Mouse (Mus musculus) gastrocnemius, postnatal 36 days (tissue): ENCODE measurements around the gene Tcp11l1. TPM values are rescaled to one million over a fixed set of nuclear protein-coding genes. Genes with fewer than 3 reads are reported as not detected.

Experiments used
- DNase-seq, 2 experiments: peaks; one replicate each; pipeline ENCODE4 v3.0.0; 2022
- intact Hi-C: fragments of 180-260 bp; cut with DNase I; formaldehyde crosslinking; loops from one replicate; pipeline ENCODE4 v1.15.1; 2025
- total RNA-seq, 2 experiments: library from RNA; stranded (reverse); gene quantifications; 2 replicates each; pipeline ENCODE4 v1.2.3; 2021

The Tcp11l1 gene
- total RNA-seq, 2 experiments from 2014 or later, result 7.3 to 7.4 TPM

- intact Hi-C loops, result no loop called here
- no peak for DNase-seq
These were observed 95.8 kb downstream of the Tcp11l1 start for GRCm38 (mm10) chr2:104615985-104616711.

- DNase-seq, result no peak
- intact Hi-C loops, result no loop called here
These were observed 97.2 kb downstream of the Tcp11l1 start for GRCm38 (mm10) chr2:104614786-104615185.

Other genes with a start within 250 kb of the Tcp11l1 start
- gene Hipk3, start 217.7 kb downstream of the Tcp11l1 start, total RNA-seq, result 100 to 1,000 TPM; 200 to 217 TPM
- gene Cstf3, start 121.6 kb downstream of the Tcp11l1 start, total RNA-seq, result 1 to 10 TPM; 7.7 to 9.4 TPM
- not detected for gene Pin1rt1, start 4.2 kb upstream of the Tcp11l1 start, total RNA-seq
- 1 to 10 TPM; 1.4 to 1.7 TPM for gene Depdc7, start 30.7 kb upstream of the Tcp11l1 start, total RNA-seq
- gene Qser1, start 104.6 kb upstream of the Tcp11l1 start, total RNA-seq, result 10 to 100 TPM; 50.3 to 58.0 TPM
- under 1 TPM in 1 of 2 experiments, not detected in 1; 0.25 TPM for gene Prrg4, start 137.7 kb upstream of the Tcp11l1 start, total RNA-seq
- 1 to 10 TPM; 2.9 to 4.6 TPM for gene Ccdc73, start 155.6 kb upstream of the Tcp11l1 start, total RNA-seq